28 mouse cellular contexts compared by ENCODE assay signal in genomic region chr11:36056525-36056924, GRCm38 (mm10).
A peak's percentile ranks its signal among the peaks of the same experiment; 100 is the strongest.
DNase-seq lines count a peak whose midpoint lies in the region; ATAC-seq and TF ChIP-seq lines count a peak whose summit lies in the region.
"Had no signal": no experiment of that assay in that cellular context is flagged by ENCODE, and none has a peak within 500 bp of the region (broad histone marks: within the 10 kb centered on the region; RNA-seq: fewer than 3 reads in every experiment).

No protein-coding gene starts in this region.

- TF ChIP-seq CTCF in heart, adult 2 months (IDR thresholded peaks at IDR 0.05) = no peak
- no peak for TF ChIP-seq CTCF in lung, postnatal 0 days (IDR thresholded peaks at IDR 0.05)
- TF ChIP-seq CTCF in left cerebral cortex, adult 2 months (IDR thresholded peaks at IDR 0.05) = no peak

- H3K79me2 ChIP-seq in heart, adult 2 months (replicated peaks; ENCODE audit: control insufficient read depth, insufficient read depth, low read length) = no peaks in the 10 kb centered on the region

- peak; percentile 55; the same call in 1 of the 2 replicates for ATAC-seq in heart, embryonic 12.5 days (ENCODE audit: insufficient number of reproducible peaks, low FRiP score)
- peak; percentile 62 for ATAC-seq in lung, embryonic 16.5 days (ENCODE audit: low read depth)
- no peak for ATAC-seq in lung, postnatal 0 days
- peak; percentile 66; the same call in 1 of the 2 replicates for ATAC-seq in heart, embryonic 15.5 days (replicated peaks; ENCODE audit: insufficient number of reproducible peaks, insufficient read depth, low FRiP score, low read depth)
- ATAC-seq: activated CD4-positive, CD25-positive, alpha-beta regulatory T cell, adult 4 months; inflammation-experienced regulatory T-cells, adult 6 months had no signal

- no peak for TF ChIP-seq POLR2A in heart, adult 2 months (IDR thresholded peaks at IDR 0.05; ENCODE audit: insufficient read depth, low read depth, low read length)

- 21% methylated on average over 11 of the region's 11 CpGs for WGBS in heart, embryonic 12.5 days
- 47% methylated on average over 11 of the region's 11 CpGs for WGBS in heart, adult 2 months
- 49% methylated on average over 11 of the region's 11 CpGs for WGBS in lung, embryonic 16.5 days
- WGBS in lung, postnatal 0 days = 49% methylated on average over 11 of the region's 11 CpGs
- WGBS in heart, embryonic 15.5 days = 24% methylated on average over 11 of the region's 11 CpGs

- no peak for DNase-seq in heart, adult 2 months
- DNase-seq in lung, postnatal 0 days (ENCODE audit: low spot score) = no peak
- DNase-seq in heart, postnatal 10 days = peak; percentile 34 to 46
- DNase-seq in adrenal gland, postnatal 36 days = no peak
- DNase-seq in left cerebral cortex, adult 2 months (ENCODE audit: extremely low spot score in 1 of 2, low spot score in 2 of 2) = no peak
- DNase-seq: adrenal gland, adult 2 months; B cell, adult 2 months; cerebellum, adult 2 months; cerebellum, postnatal 14 days; gastrocnemius, postnatal 25 days; kidney, adult 11 months; kidney, postnatal 14 days; layer of hippocampus, adult 9-11 months; lung, postnatal 36 days; right cerebral cortex, postnatal 25 days; spleen, adult 18-20 months; thymus, postnatal 14 days had no signal

- H3K27ac ChIP-seq in heart, embryonic 12.5 days (ENCODE audit: poor library complexity, severe bottlenecking) = no peak overlapping the region
- H3K27ac ChIP-seq in heart, adult 2 months = no peak overlapping the region
- H3K27ac ChIP-seq in lung, embryonic 16.5 days (ENCODE audit: low read length) = no peak overlapping the region
- H3K27ac ChIP-seq in lung, postnatal 0 days (ENCODE audit: low read length) = no peak overlapping the region
- H3K27ac ChIP-seq in heart, embryonic 15.5 days = no peak overlapping the region
- no peak overlapping the region for H3K27ac ChIP-seq in left cerebral cortex, adult 2 months
- H3K27ac ChIP-seq: embryonic facial prominence, embryonic 15.5 days; forebrain, embryonic 12.5 days; hindbrain, embryonic 15.5 days; limb, embryonic 13.5 days; midbrain, embryonic 12.5 days had no signal

- peaks cover 17% of the 10 kb centered on the region; the same call in 1 of the 2 replicates for H3K4me1 ChIP-seq in heart, embryonic 12.5 days (replicated peaks)
- H3K4me1 ChIP-seq in heart, adult 2 months (ENCODE audit: control insufficient read depth, insufficient read depth, low read length) = no peaks in the 10 kb centered on the region
- no peaks in the 10 kb centered on the region for H3K4me1 ChIP-seq in lung, embryonic 16.5 days (replicated peaks; ENCODE audit: control insufficient read depth, insufficient read depth, low read length)
- no peaks in the 10 kb centered on the region for H3K4me1 ChIP-seq in lung, postnatal 0 days (ENCODE audit: insufficient read depth, low read depth, low read length)
- H3K4me1 ChIP-seq in heart, embryonic 15.5 days (replicated peaks) = peaks cover 12% of the 10 kb centered on the region
- H3K4me1 ChIP-seq: embryonic facial prominence, embryonic 15.5 days; limb, embryonic 13.5 days had no signal

- no peaks in the 10 kb centered on the region for H3K9me3 ChIP-seq in heart, embryonic 12.5 days (replicated peaks)
- no peaks in the 10 kb centered on the region for H3K9me3 ChIP-seq in lung, embryonic 16.5 days (ENCODE audit: control insufficient read depth, low read length)
- H3K9me3 ChIP-seq in lung, postnatal 0 days (ENCODE audit: low read length) = no peaks in the 10 kb centered on the region
- no peaks in the 10 kb centered on the region for H3K9me3 ChIP-seq in heart, embryonic 15.5 days (replicated peaks)
- H3K9me3 ChIP-seq: embryonic facial prominence, embryonic 15.5 days; forebrain, embryonic 12.5 days; hindbrain, embryonic 15.5 days; limb, embryonic 13.5 days; midbrain, embryonic 12.5 days had no signal

- H3K4me3 ChIP-seq in heart, embryonic 12.5 days = no peak overlapping the region
- no peak overlapping the region for H3K4me3 ChIP-seq in heart, adult 2 months
- H3K4me3 ChIP-seq in lung, embryonic 16.5 days (ENCODE audit: low read length) = no peak overlapping the region
- H3K4me3 ChIP-seq in lung, postnatal 0 days (ENCODE audit: low read depth, low read length) = no peak overlapping the region
- no peak overlapping the region for H3K4me3 ChIP-seq in heart, embryonic 15.5 days
- no peak overlapping the region for H3K4me3 ChIP-seq in left cerebral cortex, adult 2 months
- H3K4me3 ChIP-seq: embryonic facial prominence, embryonic 15.5 days; forebrain, embryonic 12.5 days; hindbrain, embryonic 15.5 days; limb, embryonic 13.5 days; midbrain, embryonic 12.5 days had no signal

- no peaks in the 10 kb centered on the region for H3K36me3 ChIP-seq in heart, embryonic 12.5 days
- H3K36me3 ChIP-seq in heart, adult 2 months (ENCODE audit: control insufficient read depth, insufficient read depth, low read length) = no peaks in the 10 kb centered on the region
- H3K36me3 ChIP-seq in lung, embryonic 16.5 days (ENCODE audit: control insufficient read depth, insufficient read depth, low read length) = no peaks in the 10 kb centered on the region
- no peaks in the 10 kb centered on the region for H3K36me3 ChIP-seq in lung, postnatal 0 days (ENCODE audit: insufficient read depth, low read length)
- H3K36me3 ChIP-seq in heart, embryonic 15.5 days = no peaks in the 10 kb centered on the region
- H3K36me3 ChIP-seq: embryonic facial prominence, embryonic 15.5 days; forebrain, embryonic 12.5 days; hindbrain, embryonic 15.5 days; limb, embryonic 13.5 days; midbrain, embryonic 12.5 days had no signal

- H3K27me3 ChIP-seq in heart, embryonic 12.5 days (replicated peaks) = peaks cover 20% of the 10 kb centered on the region
- no peaks in the 10 kb centered on the region; the same call in 1 of the 2 replicates for H3K27me3 ChIP-seq in heart, adult 2 months (ENCODE audit: control insufficient read depth, insufficient read depth, low read length)
- 0 out of 2 replicates have a peak, but pooled peaks cover 2% of the 10 kb centered on the region for H3K27me3 ChIP-seq in lung, embryonic 16.5 days (ENCODE audit: control insufficient read depth, insufficient read depth, low read depth, low read length)
- H3K27me3 ChIP-seq in lung, postnatal 0 days (replicated peaks; ENCODE audit: insufficient read depth, low read length) = no peaks in the 10 kb centered on the region
- peaks cover 23% of the 10 kb centered on the region for H3K27me3 ChIP-seq in heart, embryonic 15.5 days
- H3K27me3 ChIP-seq: embryonic facial prominence, embryonic 15.5 days; hindbrain, embryonic 15.5 days; limb, embryonic 13.5 days had no signal

- H3K9ac ChIP-seq in heart, embryonic 12.5 days = no peak overlapping the region
- no peak overlapping the region for H3K9ac ChIP-seq in heart, adult 2 months (ENCODE audit: low read depth, low read length)
- H3K9ac ChIP-seq in lung, embryonic 16.5 days (ENCODE audit: low read length) = no peak overlapping the region
- no peak overlapping the region for H3K9ac ChIP-seq in lung, postnatal 0 days (replicated peaks; ENCODE audit: low read depth)
- H3K9ac ChIP-seq in heart, embryonic 15.5 days = no peak overlapping the region
- H3K9ac ChIP-seq: embryonic facial prominence, embryonic 15.5 days; forebrain, embryonic 12.5 days; hindbrain, embryonic 15.5 days; limb, embryonic 13.5 days; midbrain, embryonic 12.5 days had no signal

- intact Hi-C loops in heart, adult 2 months (cut with DNase I) = no loop called here
- intact Hi-C loops in heart, postnatal 10 days (cut with DNase I) = no loop called here
- intact Hi-C loops in left cerebral cortex, adult 2 months (cut with DNase I) = no loop called here

- H3K4me2 ChIP-seq in heart, embryonic 12.5 days = peak overlapping the region; percentile 45
- no peak overlapping the region for H3K4me2 ChIP-seq in lung, embryonic 16.5 days (ENCODE audit: low read depth, low read length)
- no peak overlapping the region for H3K4me2 ChIP-seq in lung, postnatal 0 days (replicated peaks; ENCODE audit: low read depth, low read length)
- H3K4me2 ChIP-seq in heart, embryonic 15.5 days = peak overlapping the region; percentile 41
- H3K4me2 ChIP-seq: embryonic facial prominence, embryonic 15.5 days; forebrain, embryonic 12.5 days; hindbrain, embryonic 15.5 days; limb, embryonic 13.5 days; liver, embryonic 11.5 days; midbrain, embryonic 12.5 days had no signal

- no peak for TF ChIP-seq EP300 in heart, adult 2 months (IDR thresholded peaks at IDR 0.05; ENCODE audit: insufficient read depth, low read depth, low read length)
- no peak for TF ChIP-seq EP300 in lung, postnatal 0 days (IDR thresholded peaks at IDR 0.05)

Comparison
In these comparisons a context has a peak if more than half of its experiments do, and no peak if none do; other contexts are left out.
1. DNase-seq: peak in heart, postnatal 10 days (2 of 2); none in heart, adult 2 months (0 of 2), lung, postnatal 0 days (single experiment), adrenal gland, postnatal 36 days (0 of 2) and left cerebral cortex, adult 2 months (0 of 2).
2. H3K4me2 ChIP-seq: peak in heart, embryonic 12.5 days (single experiment) and heart, embryonic 15.5 days (single experiment); none in lung, embryonic 16.5 days (single experiment) and lung, postnatal 0 days (single experiment).